Mouse (Mus musculus) monocyte, adult 5-6 weeks (primary cell): ENCODE measurements at regions not wholly inside any gene's neighbourhood (a gene's known extent, or its start where the extent isn't known, plus 50 kb on each side); places are given as distances from the start of the nearest gene placed in this dataset.

Experiments used
- ATAC-seq: fragments of 153-309, 156-312 bp; replicated peaks from 2 replicates; pipeline ENCODE4 v1.8.0; 2017; ENCODE audit warnings: mild to moderate bottlenecking; ENCODE audit not compliant: low TSS enrichment, insufficient number of reproducible peaks, severe bottlenecking, poor library complexity, low FRiP score

DNA sequence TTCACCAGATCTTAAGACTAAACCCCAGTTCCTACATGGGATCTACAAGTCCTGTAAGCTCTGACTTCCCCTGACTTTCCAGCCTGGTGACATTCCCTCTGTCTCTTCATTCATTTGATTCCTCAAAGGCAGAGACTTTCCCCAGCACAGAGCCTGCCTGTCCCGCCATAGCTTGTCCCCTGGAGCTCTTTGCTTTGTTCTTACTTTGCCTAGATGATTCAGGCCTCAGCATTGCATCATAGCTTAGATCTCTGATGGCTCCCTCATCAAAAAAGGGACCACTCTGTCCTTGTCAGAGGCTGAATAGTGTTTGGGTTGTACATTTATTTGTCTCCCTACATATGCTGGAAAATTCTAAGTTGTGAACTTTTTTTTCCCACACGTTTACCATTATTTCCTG lies 57.6 kb upstream of the Exoc6 start:
- ATAC-seq: no peak

DNA sequence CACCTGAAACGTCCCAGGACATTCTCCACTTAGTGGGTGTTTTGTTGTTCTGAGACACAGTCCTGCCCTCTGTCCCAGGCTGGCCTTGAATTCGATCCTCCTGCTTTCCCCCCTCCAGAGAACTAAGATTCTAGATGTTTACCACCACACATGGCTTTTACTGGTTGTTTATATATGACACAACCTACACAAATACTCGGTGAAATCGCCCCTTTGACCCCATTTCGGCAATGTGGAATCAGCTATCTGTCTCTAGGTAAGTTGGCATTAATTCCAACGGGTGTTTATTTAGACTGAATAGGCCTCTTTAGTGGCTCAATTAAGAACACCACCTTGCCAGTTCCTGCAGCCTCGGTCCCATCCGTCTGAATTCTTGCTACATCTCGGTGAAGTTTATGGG lies 56.8 kb upstream of the Exoc6 start:
- ATAC-seq: no peak

DNA sequence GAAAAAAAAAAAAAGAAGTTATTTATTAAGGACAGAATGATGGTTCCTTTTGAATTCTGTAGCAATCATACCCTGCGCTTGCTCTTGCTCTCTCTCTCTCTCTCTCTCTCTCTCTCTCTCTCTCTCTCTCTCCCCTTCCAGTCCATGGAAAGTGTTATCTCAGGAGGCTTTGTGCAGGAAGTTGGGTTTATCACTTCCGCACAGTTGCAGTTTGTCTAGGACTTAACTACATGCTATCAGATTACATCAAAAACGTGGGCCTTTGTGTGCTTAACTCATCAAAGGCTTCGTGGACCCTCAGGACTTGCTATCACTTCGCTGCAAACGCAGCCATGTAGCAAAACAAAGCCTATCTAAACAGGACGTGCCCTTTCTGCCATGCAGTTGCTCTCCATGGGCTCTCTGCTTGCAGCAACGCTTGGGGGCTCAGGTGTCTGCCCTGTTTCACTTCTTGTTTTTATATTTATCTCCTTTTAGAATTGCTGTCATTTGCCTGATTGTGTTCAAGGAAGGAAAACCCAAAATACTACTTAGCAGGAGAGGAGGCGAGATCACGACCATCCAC lies 56.2 kb upstream of the Exoc6 start:
- 0 out of 2 replicates have a peak, but pooled peaks have one; percentile 10 for ATAC-seq

DNA sequence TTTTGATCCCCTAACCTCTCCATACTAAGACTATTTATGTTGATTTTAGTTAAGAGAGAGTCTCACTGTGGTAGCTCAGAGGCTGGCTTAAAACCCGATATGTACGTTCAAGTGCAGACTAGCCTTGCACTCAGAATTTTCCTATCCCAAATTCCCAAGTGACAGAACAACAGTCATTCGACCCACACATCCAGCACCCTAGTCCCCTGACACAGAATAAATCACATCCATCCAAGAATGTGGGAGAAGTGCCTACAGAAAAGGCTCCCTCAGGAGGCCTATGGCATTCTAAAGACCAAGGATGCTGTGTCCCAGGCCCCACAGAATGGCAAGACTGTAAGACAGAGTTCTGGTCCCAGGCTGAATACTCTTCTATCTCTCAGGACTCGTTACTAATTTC lies 55.4 kb upstream of the Exoc6 start:
- no peak for ATAC-seq

DNA sequence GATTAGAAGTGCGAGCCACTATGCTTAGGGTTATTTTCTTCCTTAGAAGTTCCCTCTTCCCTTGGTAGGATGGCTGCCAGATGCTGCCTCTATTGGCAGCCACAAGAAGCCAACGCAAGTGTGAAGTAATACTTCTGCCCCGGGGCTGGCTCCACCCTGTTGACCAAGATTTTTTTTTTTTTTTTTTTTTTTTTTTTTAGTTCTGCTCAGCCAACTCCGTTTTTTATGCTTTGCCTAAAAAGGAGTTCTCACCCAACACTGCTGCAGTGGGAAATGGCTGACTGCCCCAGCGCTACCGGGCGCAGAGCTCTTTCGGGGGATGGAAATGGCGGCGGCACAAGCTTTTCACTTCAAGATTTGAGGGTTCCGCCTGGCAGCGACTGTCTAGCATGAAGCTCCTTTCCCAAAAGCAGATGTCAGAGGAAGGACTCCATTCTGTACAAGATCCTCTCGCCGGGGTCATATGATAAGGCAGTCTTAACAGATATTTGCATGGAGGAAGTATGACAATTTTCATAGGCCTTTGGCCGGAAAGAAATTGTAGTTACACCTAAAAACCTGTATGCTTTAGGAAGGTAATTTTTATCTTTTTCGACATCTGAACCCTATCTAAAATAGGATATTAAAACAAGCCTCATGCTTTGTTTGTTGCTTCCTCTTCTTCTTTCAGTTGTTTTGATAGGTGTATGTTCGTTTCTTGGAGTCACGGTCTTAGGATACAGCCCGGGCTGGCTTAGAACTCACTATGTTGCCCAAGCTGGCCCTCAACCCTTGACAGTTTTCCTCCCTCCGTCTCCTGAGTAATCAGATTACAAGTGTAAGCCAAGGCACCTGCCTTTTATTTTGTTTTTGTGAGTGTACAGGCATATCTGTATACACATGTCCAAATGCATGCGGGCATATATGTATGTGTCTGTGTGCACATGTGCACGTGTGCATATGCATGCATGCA lies 54.6 kb upstream of the Exoc6 start:
- ATAC-seq: peak; percentile 86

DNA sequence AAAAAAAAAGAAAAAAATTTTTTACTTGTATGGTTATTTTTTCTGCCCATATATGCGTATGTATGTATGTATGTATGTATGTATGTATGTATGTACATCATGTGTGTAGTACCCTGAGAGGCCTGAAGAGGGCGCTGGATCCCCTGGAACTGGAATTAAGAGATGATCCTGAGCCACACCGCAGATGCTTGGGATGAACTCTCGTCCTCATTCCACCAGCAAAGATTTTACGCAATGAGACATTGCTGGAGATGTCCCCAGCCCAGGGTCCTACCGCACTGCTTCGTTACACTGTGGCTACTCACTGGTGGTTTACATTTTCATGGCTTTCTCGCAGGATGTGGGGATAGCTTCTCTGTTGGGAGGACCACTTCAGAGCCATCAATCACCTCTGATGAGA lies 53.5 kb upstream of the Exoc6 start:
- no peak for ATAC-seq

DNA sequence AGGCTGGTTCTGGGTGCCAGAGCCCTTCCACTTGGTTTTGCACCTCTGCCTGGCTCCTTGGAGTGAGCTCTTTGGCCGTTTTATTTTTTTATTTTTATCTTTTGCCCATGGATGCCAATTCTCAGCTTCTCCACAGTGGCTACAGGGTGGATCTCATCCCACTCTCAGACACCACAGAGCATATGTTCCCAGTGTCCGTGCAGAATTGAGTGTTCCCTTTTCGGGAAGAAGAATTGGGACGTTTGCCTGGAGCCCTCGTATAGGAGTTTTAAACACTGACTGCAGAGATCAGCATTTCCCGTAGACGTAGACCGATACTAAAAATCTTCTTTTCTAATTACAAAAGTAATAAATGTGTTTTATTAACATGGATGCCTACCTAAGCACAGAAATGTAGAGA lies 53.1 kb upstream of the Exoc6 start:
- no peak for ATAC-seq

DNA sequence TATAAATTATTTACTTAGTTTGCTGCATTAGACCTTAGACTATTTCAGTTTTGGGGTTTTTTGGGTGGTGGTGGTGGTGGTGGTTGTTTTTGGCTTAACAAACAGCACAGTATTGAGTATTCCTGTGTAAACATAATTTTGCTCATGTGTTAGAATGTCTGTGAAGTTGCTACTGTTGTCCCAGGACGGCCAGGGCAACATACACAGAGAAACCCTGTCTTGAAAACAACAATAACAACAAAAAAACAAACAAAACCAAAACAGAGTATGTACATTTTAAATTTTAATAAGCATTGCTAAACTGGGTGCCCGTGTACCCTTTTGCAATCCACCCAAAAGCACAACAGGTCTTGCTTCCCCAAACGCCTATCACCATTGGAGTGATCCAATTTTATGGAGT lies 51.8 kb upstream of the Exoc6 start:
- no peak for ATAC-seq
